Mouse (Mus musculus) liver (tissue): ENCODE data around the gene Galnt4.

Source experiments
- DNase-seq: peaks from one replicate; pipeline ENCODE4 v3.0.0-alpha.2; 2020; ENCODE audit warnings: mixed read lengths

Gene Galnt4

DNA sequence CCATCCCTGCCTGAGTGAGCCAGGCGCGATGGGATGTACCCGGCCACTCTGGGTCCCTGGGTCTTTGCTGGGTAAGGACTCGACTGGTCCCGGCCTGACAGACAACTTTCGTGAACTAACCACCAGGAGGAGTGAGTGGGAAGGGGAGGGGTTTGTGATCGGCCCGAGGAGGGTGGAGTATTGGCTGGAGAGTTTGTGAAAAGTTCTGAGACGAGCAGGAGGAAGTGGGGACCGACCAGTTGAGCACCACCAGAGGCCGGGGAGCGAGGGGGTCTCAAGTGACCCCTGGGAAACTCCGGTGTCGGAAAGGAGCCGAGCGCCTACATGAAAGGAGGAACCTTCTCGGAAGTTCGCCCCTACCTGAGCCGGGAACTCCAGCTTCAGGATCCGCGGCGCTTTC lies at the start of gene Galnt4:
Galnt4 (plus strand) TSS at position 196 of the 400 bp plus-strand sequence.
- peak; percentile 87 for DNase-seq

GRCm38 (mm10) chr10:99060588-99060987 lies 47.4 kb upstream of the Galnt4 start:
- no peak for DNase-seq

DNA sequence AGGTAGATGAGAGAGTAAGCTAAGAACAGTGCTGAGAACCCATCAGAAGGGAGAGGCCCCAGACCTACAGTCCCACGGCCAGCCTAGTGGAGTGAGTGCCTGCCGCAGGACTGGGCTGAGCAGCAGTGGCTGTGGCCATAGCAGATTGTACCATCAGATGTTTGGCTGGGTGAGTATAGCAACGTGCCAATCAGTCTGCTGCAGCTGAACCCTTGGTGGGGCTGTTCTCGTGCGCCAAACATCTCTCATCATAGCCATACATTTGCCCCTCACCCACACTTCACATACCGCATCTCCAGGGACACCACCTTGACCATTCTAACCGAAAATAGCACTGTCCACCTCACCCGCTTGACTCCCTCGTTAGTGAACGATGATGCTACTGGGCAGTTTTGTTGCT lies 46.5 kb upstream of the Galnt4 start:
- DNase-seq: no peak

DNA sequence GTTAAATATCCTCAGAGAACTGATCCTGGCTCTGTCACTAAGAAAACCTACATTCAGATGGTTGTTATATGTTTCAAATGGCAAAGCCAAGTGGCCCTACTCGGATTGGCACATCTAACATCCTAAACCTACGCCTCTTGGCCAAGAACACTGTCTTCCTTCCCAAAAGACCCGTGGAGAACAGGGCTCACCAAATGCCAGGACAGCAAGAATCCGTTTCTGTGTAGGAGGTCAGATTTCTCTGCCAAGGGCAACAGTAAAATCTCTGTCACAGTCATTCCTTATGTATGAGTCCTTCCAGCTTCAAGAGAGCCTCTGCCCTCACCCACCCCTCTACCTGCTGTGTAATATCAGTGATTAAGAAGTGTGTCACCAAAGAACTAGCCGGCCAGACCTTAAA lies 45.4 kb upstream of the Galnt4 start:
- DNase-seq: no peak

DNA sequence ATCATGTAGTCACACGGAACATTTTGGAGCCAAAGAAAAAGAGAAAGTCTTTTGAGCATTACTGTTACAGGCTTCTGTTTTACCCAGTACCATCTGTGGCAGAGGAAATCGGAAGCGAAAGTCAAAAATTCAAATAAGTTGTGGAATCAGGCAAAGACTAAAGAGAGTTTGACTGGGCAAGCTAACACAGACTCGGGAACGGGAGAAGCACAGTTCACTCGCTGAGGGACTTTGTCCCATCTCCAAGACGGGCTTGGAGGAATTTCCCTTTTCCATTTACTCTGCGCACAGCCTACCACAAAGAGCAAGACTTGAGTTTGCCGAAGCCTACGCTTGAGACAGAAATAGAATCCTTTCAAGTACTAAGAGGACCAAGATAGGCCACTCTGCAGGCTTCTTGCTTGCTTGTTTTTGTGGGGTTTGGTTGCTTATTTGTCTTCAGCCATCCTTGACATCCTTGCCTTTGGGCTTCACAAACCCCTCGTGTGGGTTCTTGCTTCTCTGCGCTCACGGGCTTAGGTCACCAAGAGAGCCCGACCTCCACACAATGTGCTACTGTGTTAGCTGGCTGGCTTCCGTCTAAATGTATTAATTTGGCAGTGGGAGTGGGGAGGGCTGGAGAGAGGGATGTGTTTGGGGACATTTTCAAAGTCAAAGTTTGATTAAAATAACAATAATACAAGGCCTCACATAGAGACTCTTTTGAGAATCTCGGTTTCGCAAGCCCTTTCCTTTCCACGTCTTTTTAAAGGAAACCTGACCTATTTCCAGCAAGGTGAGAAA lies 31.7 kb upstream of the Galnt4 start:
- no peak for DNase-seq

- DNase-seq: no peak
These were observed 29.3 kb upstream of the Galnt4 start for GRCm38 (mm10) chr10:99078621-99079020.

DNA sequence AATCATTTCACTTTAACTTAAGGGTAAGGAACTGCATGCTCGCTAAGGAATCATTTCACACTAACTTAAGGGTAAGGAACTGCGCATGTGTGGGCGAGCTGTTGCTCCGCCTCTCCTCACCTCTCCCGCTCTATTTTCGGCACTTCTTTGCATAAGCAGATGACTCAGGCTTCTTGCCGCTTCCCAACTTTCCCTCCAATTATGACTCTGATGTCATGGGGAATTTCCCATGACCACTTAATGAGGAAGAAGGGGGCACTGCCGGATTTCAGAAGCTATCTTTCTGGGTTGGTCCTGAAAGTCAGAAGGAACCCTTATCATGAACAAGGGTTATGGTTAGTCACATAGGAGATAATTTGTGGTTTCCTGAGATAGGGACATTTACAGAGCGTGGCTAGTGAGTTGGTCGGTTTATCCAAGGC lies 26.4 kb upstream of the Galnt4 start:
- DNase-seq: no peak

DNA sequence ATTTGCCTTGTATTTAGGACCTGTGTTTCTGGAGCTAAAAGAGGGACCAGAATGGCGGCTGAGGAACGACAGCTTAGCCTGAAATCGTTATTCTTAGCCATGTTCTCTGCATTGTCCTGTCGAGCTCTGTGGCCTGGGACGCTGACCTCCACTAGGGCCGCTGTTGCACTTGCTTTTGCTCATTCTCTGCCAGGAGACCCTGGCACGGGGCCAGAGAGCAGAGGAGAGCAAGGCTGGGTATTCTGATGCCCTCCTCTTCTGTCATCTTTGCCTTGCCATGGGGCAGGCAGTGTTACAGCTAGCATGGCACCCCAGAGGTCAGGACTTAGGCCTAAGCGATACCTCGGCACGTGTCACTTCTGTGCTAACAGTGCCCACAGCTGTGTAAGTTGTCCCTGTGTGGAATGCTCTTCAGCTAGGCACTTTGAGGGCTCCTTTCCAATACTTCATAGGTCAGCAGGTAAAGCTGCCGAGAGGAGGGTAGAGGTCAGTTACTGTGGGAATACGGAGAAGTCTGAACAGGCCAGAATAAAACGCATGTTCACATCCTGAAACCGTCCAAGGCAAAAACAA lies 24.4 kb upstream of the Galnt4 start:
- no peak for DNase-seq

GRCm38 (mm10) chr10:99084397-99085239 lies 23.3 kb upstream of the Galnt4 start:
- DNase-seq: peak; percentile 85

GRCm38 (mm10) chr10:99085240-99085587 lies 22.7 kb upstream of the Galnt4 start:
- no peak for DNase-seq

GRCm38 (mm10) chr10:99086029-99086428 lies 21.9 kb upstream of the Galnt4 start:
- no peak for DNase-seq

GRCm38 (mm10) chr10:99089906-99090305 lies 18.1 kb upstream of the Galnt4 start:
- no peak for DNase-seq

DNA sequence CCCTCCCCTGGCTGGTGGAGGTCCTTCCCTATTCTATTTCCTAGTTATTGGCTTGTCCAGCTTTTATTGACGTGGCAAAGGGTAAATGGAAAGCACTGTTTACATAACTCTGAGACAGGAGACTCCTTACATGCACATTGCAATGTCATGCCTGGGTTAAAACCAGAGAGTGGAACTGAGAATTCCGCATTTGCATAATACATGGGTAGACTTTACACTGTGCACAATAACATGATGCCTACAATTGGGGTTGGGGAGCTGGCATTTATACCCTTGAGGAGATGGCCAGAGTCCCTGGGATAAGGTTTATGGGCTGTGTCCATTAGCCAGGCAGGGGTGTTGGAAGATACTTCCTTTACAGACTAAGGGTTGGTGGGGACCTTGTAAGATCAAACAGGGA lies 14.6 kb upstream of the Galnt4 start:
- no peak for DNase-seq

DNA sequence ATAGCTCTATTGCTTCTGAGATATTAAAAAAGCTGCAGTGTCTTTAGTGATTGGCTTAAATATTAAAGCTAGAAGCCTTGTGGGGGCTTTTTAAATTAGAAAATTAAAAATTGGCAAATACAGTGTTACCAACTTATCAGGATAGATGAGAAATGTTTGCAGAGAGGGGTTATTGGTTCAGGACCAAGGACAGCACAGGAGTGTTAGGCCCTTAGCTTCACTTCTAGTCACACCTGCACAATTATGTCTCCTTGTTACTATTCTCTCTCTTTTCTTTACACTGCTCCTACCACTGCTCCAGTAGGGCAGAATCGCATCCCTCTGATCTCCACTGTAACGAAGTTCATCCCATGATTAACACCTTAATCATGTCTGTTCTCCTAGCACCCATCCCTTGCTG lies 12.8 kb upstream of the Galnt4 start:
- no peak for DNase-seq

DNA sequence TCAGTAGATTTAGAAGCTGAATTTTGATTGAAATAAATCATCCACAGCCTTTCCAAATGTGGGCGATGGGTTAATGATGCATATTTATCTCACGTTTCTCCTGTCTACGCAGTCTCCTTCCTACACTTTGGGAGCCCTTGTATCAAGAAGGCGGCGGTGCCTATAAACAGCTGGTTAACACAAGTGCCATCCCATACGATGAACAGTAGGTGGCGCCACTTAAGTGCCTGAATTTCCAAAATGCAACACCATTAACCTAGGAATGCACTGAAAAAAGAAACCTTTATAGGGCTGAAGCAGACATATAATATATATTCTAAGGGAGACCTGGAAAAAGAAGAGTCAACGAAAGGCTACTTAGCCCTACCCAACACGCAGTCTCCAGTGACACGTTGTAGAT lies 10.6 kb upstream of the Galnt4 start:
- DNase-seq: peak; percentile 27

- DNase-seq: no peak
These were observed 2.4 kb upstream of the Galnt4 start for GRCm38 (mm10) chr10:99105522-99105921.

DNA sequence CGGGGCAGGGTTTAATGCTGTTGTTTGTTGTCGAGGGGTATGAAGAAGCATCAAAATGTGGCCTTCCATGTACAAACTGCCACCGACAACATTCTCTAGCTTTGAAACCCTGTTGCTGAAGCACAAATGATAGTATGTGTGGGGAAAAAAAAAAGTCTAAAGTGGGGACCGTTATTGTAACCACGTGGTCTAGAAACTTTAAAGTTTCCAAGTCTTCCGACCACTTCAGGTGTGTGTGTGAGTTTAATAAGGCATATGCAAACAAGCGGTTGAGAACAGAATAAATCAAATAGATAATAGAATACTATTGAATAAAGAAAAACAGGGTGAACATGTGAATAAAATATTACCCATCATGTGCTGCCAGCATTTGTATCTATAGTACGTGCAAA lies 1.7 kb upstream of the Galnt4 start:
- no peak for DNase-seq

DNA sequence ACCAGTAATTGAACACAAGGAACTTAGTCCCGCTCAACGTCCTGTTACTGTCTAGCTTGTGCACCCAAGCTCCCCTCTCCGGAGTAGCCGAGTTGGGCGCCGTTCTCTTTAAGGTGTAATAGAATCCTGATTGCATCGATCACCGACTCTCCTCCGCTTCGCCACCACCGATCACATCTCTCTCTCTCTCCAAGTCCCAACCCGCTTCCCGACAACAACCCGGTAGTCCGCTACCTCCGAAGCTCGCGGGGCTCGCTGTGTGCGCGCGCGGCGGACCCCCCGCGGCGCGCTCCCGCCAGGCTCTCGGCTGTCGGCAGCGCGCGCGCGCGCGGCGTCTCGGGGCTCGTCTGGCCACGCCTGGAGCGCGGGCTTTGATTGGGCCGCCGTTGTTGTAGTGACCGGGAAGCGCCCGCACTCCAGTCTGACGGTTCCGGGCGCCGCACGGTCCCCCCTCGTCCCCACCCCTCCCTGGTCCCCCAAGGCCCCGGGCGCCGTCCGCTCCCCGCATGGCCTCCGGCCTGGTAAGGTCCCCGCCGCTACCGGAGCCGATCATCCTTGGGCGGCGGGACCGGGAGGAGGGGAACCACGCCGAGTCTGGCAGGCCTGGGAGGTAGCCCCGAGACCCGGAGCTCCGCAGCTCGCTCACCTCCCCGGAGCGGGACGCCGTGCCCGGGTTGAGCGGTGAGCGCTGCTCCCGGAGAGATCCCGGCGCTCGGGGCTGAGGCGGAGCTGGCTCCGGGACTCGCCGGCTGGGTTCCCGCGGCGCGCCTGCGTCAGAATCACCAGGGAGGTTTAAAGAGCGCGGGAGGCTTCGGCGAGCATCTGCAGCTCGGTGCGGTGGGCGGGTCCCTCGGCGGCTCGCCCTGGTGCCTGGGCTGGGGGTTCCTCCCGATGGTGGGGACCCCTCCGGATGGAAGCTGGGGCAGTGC lies 992 bp upstream of the Galnt4 start, which contains the start of gene Poc1b:
Poc1b (plus strand) TSS at position 334 of the 929 bp plus-strand sequence.
- DNase-seq: peak; percentile 90

DNA sequence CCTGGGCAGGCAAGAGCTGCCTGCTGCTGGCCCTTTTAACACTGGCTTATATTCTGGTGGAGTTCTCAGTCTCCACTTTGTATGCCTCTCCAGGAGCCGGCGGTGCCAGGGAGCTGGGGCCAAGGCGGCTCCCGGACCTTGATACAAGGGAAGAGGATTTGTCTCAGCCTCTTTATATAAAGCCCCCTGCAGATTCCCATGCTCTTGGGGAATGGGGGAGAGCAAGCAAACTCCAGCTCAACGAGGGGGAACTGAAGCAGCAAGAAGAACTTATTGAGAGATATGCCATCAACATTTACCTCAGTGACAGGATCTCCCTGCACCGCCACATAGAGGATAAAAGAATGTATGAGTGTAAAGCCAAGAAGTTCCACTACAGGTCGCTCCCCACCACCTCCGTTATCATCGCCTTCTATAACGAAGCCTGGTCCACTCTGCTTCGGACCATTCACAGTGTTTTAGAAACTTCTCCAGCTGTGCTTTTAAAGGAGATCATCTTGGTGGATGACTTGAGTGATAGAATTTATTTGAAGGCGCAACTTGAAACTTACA lies 548 bp downstream of the Galnt4 start:
- no peak for DNase-seq

DNA sequence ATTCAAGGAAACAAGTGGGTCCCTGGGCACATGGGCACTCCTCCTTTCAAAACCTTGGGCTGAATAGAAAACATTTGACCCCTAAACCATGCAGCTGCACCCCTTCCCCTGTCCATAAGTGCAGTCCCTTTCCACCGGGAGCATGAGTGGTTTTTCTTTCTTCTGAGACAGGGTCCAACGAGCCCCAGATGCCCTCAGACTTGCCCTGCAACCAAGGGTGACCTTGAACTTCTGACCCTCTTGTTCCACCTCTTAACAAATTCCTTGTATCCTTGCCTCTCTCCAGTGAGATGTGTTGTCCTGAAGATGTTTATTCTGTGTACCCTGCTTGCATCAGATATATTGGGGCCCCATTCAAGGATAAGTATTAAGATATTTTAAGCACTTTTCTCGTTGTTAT lies 5.6 kb downstream of the Galnt4 start:
- no peak for DNase-seq

DNA sequence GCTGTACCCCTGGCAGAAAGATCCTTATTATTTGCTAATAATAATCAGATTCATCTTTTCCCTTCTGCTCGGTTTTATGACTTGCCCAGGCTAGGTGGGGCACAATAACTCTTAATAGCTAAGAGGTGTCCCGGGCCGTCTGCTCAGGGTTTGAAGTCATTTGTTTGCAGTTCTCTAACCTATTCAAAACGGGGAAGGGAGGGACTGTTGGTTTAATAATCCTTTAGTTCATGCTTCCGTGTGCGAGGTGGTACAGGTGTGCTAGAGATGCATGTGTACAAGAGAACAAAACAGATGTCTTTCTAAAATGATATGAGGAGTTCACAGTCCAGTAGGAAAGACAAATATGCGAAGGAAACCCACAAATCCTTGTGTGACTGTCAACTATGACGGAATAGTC lies 6.3 kb downstream of the Galnt4 start:
- no peak for DNase-seq
